Mouse (Mus musculus) splenic B cell, adult 2 months (primary cell): Measurements from ENCODE around the gene Serf2.
A peak's percentile ranks its signal among the peaks of the same experiment; 100 is the strongest.
"Not testable (repeated sequence)": the region's sequence is repeated elsewhere in the genome, so short reads cannot be mapped to it uniquely, and the experiment has no call there.

Experiments
- DNase-seq: peaks from one replicate; pipeline ENCODE4 v3.0.0-alpha.2; 2011; ENCODE audit warnings: low read depth, low spot score
- H3K27me3 ChIP-seq: 2 replicates; pipeline ENCODE4 v1.6.1; 2012; ENCODE audit warnings: mild to moderate bottlenecking, low read length, moderate library complexity, mixed read lengths; ENCODE audit not compliant: control insufficient read depth, poor library complexity, insufficient read depth, severe bottlenecking
- H3K36me3 ChIP-seq: 2 replicates; pipeline ENCODE4 v1.6.1; 2012; ENCODE audit warnings: mild to moderate bottlenecking, low read length, moderate library complexity, mixed read lengths; ENCODE audit not compliant: control insufficient read depth, poor library complexity, insufficient read depth, severe bottlenecking

The Serf2 gene

GRCm38 (mm10) chr2:121505942-121506882 is 57.2 kb downstream of the Serf2 start, which contains the start of the genes Mfap1a and Wdr76:
Gene Mfap1a (minus strand): TSS chr2:121506665.
Gene Wdr76 (plus strand): TSS chr2:121506723.
- peak; percentile 88 for DNase-seq
- not testable (repeated sequence) for H3K27me3 ChIP-seq, H3K36me3 ChIP-seq

GRCm38 (mm10) chr2:121507173-121507950 is 58.4 kb downstream of the Serf2 start:
- peaks cover 5% of the 10 kb centered on the region; the same call in 1 of the 2 replicates for H3K36me3 ChIP-seq
- DNase-seq: no peak
- H3K27me3 ChIP-seq: no peaks in the 10 kb centered on the region
